8 mouse cellular contexts compared by ENCODE assay signal in genomic region chr7:122066945-122067516, GRCm38 (mm10). TPM values are rescaled to one million over a fixed set of nuclear protein-coding genes. Genes with fewer than 3 reads are reported as not detected.
DNase-seq lines count a peak whose midpoint lies in the region; ATAC-seq lines count a peak whose summit lies in the region.

Gene Ubfd1 (plus strand): TSS chr7:122067175.
Gene Ears2 (minus strand): TSS chr7:122067263.

- peak; percentile 88 for ATAC-seq in inflammation-experienced regulatory T-cells, adult 6 months
- peak; percentile 88 for ATAC-seq in megakaryocyte-erythroid progenitor cell, adult 5-6 weeks (replicated peaks; ENCODE audit: low FRiP score, low TSS enrichment, poor library complexity, severe bottlenecking)

- DNase-seq in adipocyte (ENCODE audit: low spot score) = peak; percentile 96
- DNase-seq in embryo, embryonic 10 days (ENCODE audit: low spot score) = peak; percentile 96
- peak; percentile 95 for DNase-seq in gastrocnemius, postnatal 14 days
- DNase-seq in left cerebral cortex, postnatal 10 days (ENCODE audit: extremely low spot score in 1 of 2, low spot score in 2 of 2) = peak; percentile 97 to 98
- peak; percentile 98 for DNase-seq in right cerebral cortex, postnatal 25 days
- DNase-seq in urinary bladder, postnatal 4 days (ENCODE audit: low spot score in 2 of 2) = peak; percentile 94 to 96

- intact Hi-C loops in gastrocnemius, postnatal 14 days (cut with DNase I; ENCODE audit: low total_unique reads) = no loop called here
- intact Hi-C loops in left cerebral cortex, postnatal 10 days (cut with DNase I) = loop anchor here (5.0 kb wide), 1 partner anchor 45 kb away; the partner anchor contains the start of gene Gga2

RNA-seq across cellular contexts. Expression of gene Ubfd1, which starts in this region (rescaled TPM):
- total RNA-seq in gastrocnemius, postnatal 14 days (2021) = 10 to 100 TPM; 25.5 to 25.7 TPM
- polyA plus RNA-seq in inflammation-experienced regulatory T-cells, adult 6 months (2017; shearing (Covaris generic)) = 10 to 100 TPM in 2 of 3 experiments, 1 to 10 TPM in 1; 9.1 to 14.3 (median 10.4) TPM
- 10 to 100 TPM; 67.0 to 70.7 TPM for total RNA-seq in left cerebral cortex, postnatal 10 days (2021)
- total RNA-seq in megakaryocyte-erythroid progenitor cell, adult 5-6 weeks (2014; fragmentation: Nextera tagmentation) = 37.7 and 39.4 TPM in 2 replicates
- total RNA-seq in megakaryocyte-erythroid progenitor cell, adult 5-6 weeks (2017) = 30.4 and 44.2 TPM in 2 replicates

RNA-seq across cellular contexts. Expression of gene Ears2, which starts in this region (rescaled TPM):
- total RNA-seq in gastrocnemius, postnatal 14 days (2021) = 1 to 10 TPM; 8.3 to 9.6 TPM
- polyA plus RNA-seq in inflammation-experienced regulatory T-cells, adult 6 months (2017; shearing (Covaris generic)) = 1 to 10 TPM; 2.4 to 7.1 (median 4.9) TPM
- total RNA-seq in left cerebral cortex, postnatal 10 days (2021) = 1 to 10 TPM; 7.6 to 7.8 TPM
- 10.0 and 10.3 TPM in 2 replicates for total RNA-seq in megakaryocyte-erythroid progenitor cell, adult 5-6 weeks (2014; fragmentation: Nextera tagmentation)
- 7.1 and 8.9 TPM in 2 replicates for total RNA-seq in megakaryocyte-erythroid progenitor cell, adult 5-6 weeks (2017)

Comparison
In these comparisons a context has a peak if more than half of its experiments do, and no peak if none do; other contexts are left out.
1. Peak in every context shown above with its lines: DNase-seq and ATAC-seq.